Mouse (Mus musculus) urinary bladder, adult 2 months (tissue): ENCODE results near the gene Impdh1. TPM values are rescaled to one million over a fixed set of nuclear protein-coding genes. Genes with fewer than 3 reads are reported as not detected.
A peak's percentile ranks its signal among the peaks of the same experiment; 100 is the strongest.

Experiments
- DNase-seq: peaks from one replicate; pipeline ENCODE4 v3.0.0; 2022; ENCODE audit warnings: low spot score
- polyA plus RNA-seq: library from polyadenylated mRNA; depleted of rRNA; stranded (reverse); fragments of >200 nt; gene quantifications from 2 replicates; pipeline ENCODE4 v1.2.3, GENCODE M21; 2012

Gene Impdh1
- polyA plus RNA-seq, 1 experiment = 33.9 TPM

DNA sequence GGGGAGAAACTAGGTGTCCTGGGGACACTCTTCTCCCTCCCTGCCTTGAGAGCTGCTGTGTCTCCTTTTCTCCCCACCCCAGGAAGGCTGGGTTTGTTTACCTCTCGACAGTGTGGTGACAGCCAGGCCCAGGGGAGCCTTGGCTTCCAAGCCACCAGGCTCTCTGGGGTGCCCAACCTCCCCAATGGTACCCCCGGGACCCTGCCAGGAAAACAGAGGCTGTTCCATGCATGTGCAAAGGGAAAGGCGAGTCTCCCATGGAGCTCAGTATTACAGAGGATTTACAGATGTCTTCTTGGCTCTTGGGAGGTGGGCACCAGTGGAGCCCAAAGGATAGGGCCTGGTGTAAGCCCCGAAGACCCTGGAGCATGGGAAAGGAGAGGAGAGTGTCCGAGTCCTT lies 2.7 kb downstream of the Impdh1 start:
- DNase-seq = no peak

- DNase-seq = peak; percentile 69
These were observed 4.2 kb downstream of the Impdh1 start for GRCm38 (mm10) chr6:29211806-29212492.

DNA sequence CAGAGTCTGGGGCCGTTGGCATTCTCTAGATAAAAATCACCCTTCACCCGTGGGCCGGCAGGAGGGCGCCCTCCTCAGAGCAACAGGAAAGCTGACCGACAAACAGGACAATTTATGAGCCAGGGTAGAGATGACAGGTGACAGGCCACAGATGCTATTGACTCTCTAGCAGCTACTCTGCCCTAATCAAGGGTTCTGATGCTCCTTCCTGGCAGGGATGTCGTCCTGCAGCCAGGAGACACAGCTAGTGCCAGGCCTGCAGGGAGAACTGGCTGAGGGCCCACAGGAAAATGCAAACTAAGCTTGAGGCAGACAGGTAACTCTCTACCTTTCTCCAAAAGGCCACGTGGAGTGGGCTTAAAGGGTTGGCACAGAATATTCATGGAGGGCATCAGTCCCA lies 5.0 kb downstream of the Impdh1 start:
- no peak for DNase-seq

- no peak for DNase-seq
These were observed 5.8 kb downstream of the Impdh1 start for GRCm38 (mm10) chr6:29210231-29210936.

DNA sequence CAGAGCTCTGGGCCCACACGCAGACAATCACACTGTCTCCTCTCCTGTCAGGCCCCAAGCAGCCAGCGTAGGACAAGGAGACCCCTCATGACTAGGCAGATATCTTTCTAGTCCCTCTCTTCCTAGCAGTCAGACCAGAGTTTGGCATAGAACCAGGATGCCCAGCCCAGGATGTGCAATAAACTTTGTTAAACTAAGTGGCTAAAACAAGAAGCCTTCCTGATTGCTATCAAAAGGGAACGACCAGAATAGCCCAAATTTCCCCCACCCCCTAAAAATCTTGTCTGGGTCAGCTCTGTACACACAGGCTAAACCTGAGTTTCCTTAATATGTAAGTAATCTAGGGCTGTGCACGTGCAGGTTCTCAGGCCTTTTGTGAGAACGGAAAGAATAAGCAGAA lies 8.0 kb downstream of the Impdh1 start:
- no peak for DNase-seq

- no peak for DNase-seq
These were observed 9.1 kb downstream of the Impdh1 start for GRCm38 (mm10) chr6:29207017-29207416.

GRCm38 (mm10) chr6:29206006-29206405 lies 10.2 kb downstream of the Impdh1 start:
- DNase-seq = no peak

- no peak for DNase-seq
These were observed 11.1 kb downstream of the Impdh1 start for GRCm38 (mm10) chr6:29204932-29205614.

- DNase-seq = no peak
These were observed 12.1 kb downstream of the Impdh1 start for GRCm38 (mm10) chr6:29203861-29204585.

DNA sequence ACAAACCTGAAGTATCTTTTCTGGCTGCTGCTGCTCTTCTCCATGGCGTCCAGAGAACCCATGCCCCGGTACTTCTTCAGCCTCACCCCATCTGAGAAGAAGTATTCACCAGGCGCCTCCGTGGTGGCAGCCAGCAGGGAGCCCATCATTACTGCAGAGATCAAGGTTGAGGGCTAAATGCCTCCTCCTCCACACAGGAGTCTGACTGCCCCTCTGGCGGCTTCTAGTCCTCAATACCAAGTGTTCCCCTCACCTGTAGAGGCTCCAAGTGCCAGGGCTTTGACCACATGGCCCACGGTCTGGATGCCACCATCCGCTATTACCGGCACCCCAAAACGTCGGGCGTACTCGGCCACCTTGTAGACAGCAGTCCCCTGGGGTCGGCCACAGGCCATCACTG lies 13.1 kb downstream of the Impdh1 start:
- no peak for DNase-seq

GRCm38 (mm10) chr6:29201988-29202387 lies 14.2 kb downstream of the Impdh1 start:
- DNase-seq = no peak

GRCm38 (mm10) chr6:29201341-29201740 lies 14.8 kb downstream of the Impdh1 start:
- DNase-seq = no peak

DNA sequence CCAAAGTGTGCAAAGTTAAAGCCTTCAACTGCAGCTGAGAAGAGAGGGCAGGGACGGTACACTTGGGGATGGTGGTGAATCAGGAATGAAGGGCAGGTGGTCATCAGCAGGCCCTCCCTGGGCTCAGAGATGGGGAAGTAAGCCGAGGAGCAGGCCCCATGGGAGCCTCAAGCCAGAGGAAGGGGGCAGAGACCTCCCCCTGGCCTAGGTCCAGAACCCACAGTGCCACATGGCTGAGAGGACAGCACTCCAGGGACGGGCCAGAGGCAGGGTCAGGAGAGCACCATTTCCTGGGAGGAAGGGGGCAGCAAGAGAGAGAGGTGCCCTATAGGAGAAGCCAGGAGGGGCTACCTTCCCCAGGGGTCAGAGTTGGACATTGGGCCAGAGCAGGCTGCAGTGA lies 15.7 kb downstream of the Impdh1 start:
- no peak for DNase-seq

- no peak for DNase-seq
These were observed 16.8 kb downstream of the Impdh1 start for GRCm38 (mm10) chr6:29199223-29199855.

- DNase-seq = peak; percentile 61
These were observed 17.6 kb downstream of the Impdh1 start for GRCm38 (mm10) chr6:29198309-29199222.

- DNase-seq = peak; percentile 17
These were observed 20.1 kb downstream of the Impdh1 start for GRCm38 (mm10) chr6:29195846-29196698.

DNA sequence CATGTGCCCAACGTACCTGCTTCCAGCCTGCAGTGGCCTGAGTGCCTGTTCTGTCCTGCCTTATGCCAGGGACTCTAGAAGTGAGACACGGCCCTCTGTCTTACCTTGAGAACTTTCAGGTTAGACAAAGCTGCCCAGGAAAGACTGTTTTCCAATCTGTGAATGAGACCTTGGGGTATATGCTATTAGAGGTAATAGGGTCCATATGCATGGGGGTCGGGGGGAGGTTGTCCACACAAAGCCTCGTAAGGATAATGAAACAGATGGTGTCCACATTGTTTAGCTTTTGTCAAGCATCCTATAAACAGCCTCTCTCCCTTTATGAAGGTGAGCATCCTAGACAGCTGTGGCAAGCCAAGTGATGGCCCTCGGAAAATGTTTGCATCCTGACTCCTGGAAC lies 21.0 kb downstream of the Impdh1 start:
- peak; percentile 5 for DNase-seq

DNA sequence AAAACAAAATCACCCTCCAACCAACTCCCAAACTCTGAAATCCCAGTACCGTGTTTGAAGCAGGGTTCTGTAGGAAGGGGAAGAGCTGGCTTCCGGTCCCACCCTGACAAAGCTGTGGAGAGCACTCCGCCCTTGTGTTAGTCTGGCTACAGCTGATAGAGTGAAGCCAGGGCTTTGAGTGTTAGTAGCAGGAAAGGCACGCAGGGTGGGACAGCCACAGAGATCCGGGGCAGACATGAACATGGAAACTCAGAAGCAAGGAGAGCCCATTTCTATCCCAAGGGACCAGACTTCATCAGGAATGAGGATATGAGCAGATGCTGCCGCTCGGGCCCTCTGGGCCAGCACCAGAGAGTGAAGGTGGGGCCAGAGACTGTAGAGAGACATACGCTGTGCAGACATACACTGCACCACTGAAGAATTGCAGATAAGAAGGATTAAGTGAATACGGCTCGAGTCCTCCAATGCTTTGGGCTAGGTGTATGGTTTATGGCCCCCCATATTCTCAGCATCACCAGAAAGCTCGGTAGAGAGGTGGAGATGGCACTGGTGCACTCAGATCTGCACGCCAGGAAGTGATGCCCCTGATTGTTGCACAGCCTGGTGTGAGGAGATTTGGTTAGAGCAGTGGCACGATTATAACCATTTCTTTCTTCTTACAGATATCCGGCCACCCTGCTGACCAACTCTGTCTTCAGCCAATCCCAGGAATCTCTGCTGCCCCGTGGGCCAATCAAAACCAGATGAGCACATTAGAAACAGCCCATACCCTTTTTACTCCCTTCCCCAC lies 22.0 kb downstream of the Impdh1 start:
- DNase-seq = peak; percentile 11

GRCm38 (mm10) chr6:29187936-29188335 lies 28.2 kb downstream of the Impdh1 start:
- no peak for DNase-seq
